Mouse (Mus musculus): ENCODE measurements around the gene Camk2g. TPM values are rescaled to one million over a fixed set of nuclear protein-coding genes. Genes with fewer than 3 reads are reported as not detected.

Gene Camk2g
- polyA plus RNA-seq, 1 experiment, result 38.5 TPM

DNA sequence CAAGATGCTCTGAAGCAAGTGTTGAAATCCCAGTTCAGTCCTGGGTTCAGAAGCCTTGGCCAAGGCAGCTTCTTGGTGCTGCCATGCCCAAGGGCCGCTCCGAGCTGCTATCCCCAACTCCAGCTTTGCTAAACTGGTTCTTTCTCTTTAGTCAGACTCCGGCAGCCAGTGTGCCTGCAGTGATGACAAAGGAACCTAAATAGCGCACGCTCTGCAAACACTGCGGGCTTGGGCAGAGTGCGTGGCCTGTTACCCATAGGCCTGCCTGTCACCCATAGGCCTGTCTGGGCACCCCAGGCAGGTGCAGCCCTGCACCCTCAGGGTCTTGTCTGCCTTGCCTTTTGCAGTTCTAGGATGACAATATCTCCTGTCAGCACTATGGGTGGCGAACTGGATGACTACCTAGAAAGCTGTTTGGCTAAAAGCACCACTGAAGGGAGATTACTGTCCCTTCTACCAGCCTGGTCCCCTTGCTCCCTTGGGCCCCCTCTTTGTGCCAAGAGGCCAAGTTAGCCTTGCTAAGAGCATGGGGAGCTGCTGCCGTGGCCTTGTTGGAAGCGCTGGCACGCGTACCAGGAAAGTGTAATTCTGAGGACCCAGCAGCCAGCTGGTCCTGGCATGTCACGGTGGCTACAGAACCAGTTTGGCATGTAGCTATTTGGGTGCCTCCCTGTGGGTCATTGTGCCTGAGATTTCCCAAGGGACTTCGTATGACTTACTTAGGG, 12.4 kb upstream of the Camk2g start:
- DNase-seq (ENCODE audit: low read depth), result peak; percentile 85

DNA sequence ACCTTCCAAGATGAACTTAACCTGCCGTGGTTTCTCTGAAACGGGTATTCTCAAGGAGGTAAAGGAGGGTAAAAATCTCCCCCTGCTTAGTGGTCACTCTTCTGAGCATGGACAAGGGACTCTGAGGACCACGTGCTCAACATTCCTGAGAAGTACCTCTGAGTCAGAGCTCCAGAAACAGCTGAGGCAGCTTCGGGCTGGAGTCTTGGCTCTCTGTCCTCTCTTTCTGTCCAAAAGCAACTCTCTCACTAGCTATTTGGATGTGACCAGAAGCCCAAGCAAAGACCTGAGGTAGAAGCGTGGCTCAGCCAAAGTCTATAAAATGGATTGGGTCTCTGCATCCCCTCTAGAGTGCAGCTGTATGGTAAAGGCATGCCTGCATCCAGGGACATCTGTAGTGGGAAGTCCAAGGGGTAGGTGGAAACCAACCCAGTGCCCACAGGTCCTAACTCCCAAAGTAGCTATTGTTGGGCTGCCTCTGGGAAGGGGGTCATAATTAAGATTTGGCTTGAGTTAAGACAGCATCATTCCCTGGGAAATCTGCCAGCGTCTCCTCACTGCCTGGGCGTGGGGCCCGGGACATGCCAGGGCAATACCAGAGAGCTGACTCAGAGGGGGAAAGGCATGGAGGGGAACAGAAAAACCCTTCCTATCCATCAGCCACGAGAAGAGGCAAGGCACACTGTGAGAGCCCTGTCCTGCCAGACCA, 11.2 kb upstream of the Camk2g start:
- DNase-seq (ENCODE audit: low read depth), result peak; percentile 79

- no peak for DNase-seq (ENCODE audit: low read depth)
Measured at GRCm38 (mm10) chr14:20804481-20804880, 10.6 kb upstream of the Camk2g start.

DNA sequence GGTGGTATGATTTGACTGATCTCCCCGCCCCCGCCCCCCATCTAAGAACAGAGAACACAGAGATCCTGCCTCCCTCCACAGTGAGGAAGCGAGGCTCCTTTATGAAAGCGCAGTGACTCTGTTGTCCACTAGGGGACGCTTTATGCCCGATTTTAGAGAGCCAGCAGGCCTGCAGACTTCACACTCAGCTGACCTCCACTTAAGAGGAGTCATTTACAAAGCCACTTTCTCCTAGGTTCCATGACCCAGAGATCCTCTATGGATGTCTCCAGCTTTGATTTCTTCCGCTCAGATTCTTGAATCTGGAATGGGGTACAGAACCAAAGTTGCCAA, 9.7 kb upstream of the Camk2g start:
- DNase-seq (ENCODE audit: low read depth), result no peak

DNA sequence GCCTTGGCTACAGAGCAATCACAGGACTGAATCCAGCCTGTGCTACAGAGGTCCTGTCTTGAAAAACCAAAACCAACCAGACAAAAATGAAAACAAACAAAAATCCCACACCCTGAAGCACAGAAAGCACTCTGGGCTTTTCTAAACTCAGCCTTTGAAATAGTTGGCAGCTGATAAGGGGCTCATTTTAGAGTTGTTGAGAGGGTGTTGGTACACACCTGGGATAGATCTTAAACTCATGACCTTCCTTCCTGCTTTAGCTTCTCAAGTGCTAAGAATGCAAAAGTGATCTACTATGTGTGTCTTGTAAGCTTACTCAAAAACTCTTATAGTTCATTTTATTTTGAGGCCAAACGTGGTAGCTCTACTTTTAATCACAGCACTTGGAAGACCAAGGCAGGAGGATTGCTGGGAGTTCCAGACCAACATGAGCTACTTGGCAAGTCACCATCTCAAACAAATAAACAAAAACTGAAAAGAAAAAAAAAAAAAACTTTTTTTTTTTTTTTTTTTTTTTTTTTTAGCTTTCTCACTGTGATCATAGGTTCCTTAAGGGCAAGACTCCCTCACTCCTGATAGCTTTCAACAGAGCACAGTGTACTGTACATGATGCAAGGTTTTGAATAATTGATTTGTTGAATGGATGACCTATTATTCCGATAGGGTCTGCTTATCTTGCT, 9.2 kb upstream of the Camk2g start:
- no peak for DNase-seq (ENCODE audit: low read depth)

- no peak for DNase-seq (ENCODE audit: low read depth)
Measured at GRCm38 (mm10) chr14:20798761-20799160, 4.9 kb upstream of the Camk2g start.

DNA sequence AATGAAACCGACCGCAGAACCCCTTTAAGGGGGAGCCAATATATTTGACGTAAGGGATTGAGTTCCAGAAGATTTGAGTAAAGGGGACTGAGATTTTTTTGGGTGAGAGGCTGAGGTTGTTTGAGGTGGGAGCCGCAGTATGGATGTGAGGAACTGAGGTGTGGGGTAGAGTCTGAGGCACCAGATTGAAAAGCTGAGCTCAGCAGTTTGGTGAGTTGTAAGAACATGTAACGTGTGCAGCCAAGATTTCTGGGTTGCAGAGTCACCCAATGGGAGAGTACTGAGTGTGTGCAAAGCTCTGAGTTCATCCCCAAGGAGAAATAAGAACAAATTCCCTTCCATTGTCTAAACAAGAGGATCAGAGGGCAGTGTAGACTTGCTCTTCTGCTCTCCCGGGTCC, 4.4 kb upstream of the Camk2g start:
- no peak for DNase-seq (ENCODE audit: low read depth)

DNA sequence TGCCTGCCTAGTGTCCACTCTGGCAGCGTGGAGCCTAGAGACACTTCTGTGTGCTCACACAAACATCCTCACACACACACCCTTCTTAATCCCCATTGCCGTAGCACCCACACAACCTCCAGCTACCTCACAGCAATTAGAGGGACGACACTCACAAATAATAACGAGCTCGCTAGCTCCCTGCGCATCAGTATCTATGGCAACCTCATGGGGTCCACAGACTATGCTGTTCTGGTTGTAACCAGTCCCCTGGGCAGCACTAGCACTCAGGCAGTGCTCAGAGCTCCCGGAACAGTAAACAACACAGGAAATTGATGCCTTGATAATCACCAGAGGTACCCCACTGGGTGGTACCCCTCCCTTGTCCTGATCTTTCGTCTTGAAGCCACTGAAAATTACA, 2.8 kb upstream of the Camk2g start:
- DNase-seq (ENCODE audit: low read depth), result no peak

- no peak for DNase-seq (ENCODE audit: low read depth)
Measured at GRCm38 (mm10) chr14:20796170-20796569, 2.3 kb upstream of the Camk2g start.

DNA sequence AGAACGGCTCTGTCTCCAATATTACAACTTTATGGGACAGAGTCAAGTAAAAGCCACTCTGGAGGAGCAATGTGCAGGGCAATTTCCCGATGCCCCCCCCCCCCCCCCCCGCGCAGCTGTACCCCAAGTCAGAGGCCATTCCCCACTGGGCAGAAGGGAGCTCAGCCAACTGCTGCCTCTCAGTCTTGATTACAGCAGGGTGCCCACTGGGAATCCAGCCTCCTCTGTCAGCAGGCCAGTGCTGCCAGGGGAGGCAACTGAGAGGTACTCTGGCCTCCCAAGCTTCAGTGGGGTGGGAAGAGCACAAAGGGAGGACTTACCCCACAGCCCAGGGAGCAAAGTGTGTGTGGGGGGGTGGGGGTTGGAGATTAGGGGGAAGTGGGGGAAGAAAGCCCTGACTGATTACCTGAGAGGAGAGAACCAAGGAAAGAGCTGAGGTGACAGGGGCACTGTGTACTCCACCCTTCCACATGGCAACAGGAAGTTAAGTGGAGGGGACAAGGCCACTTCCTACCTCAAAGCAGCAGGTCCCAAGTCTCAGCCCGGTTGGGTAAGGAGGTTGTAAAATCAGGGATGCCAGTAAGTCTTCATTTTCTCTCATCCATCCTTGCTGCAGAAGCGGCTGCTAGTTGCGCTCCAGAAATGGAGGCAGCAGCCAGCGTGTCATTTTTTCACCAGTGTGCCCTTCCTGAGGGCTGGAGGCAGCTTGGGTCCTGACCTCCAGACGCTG, 1.7 kb upstream of the Camk2g start:
- DNase-seq (ENCODE audit: low read depth), result no peak

- DNase-seq (ENCODE audit: low read depth), result no peak
Measured at GRCm38 (mm10) chr14:20794589-20794988, 701 bp upstream of the Camk2g start.

DNA sequence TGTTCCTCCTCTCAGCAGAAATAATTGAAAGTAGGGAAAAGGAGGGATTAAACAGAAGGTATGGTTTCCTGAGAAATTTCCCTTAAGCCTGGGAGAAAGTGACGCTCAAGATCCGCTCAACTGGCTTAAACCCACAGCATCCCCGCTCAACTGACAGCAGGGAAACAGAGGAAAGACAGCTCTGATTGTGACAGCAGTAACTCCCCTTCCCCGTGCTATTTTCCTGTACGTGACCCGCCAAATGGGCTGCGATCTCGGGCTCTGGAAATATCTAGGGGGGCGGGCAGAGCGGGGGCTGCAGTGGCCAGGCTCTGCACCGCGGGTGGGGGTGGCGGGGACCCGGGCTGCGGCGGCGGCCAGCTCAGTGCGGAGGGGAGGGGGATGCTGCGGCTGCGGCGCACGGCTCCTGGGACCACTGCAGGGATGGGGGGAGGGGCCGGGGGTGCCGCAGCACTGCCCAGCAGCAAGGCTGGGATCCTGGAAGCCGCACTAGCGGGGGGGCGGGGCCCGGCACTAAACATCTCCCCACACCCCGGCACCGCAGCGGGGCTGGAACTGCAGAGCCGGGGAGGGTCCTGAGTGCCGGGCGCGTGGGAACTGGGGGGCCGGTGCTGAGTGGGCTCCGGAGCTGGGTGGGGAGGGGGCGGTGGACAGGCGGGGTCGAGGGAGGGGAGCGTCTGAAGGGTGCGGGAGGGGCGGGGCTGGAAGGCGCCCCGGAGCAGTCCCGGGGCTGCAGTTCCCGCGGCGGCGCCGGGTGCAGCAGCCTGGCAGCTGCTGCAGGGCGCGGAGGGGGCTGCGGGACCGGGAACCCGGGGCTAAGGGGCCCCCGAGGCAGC, 748 bp downstream of the Camk2g start:
- DNase-seq (ENCODE audit: low read depth), result no peak

- DNase-seq (ENCODE audit: low read depth), result no peak
Measured at GRCm38 (mm10) chr14:20792243-20792921, 1.5 kb downstream of the Camk2g start.

DNA sequence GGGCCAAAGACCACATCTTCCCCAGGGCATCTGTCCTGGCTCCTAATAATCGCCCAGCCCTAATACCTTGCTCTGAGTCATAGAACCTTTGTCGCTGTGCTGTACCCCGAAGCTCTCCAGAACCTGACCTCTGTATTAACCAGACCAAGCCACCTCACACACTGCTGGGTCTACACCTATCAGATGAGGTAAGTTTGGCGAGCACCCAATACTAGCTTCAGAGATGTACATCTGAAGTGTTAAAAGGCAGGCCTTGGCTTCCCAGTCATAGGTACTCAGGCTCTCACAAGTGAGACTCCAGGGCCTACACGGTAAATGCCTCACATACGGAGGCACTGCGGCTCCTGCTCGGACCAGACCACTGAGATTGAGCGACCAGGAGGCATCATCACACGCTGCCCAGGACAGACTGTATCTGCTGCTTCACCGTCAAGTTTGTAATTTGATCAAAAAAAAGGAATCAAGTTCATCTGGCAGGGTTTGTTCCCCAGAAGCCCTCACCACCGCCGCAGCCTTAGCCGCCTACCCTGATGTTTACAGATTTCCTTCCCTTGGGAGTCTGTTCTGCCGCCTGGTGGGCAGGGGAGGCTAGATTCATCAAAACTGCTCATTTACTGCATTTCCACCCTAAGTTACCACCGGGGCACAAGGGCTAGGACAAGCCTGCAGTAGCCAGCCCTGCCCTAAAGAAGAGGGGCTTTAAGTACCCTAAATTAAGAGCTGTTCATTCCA, 2.2 kb downstream of the Camk2g start:
- DNase-seq (ENCODE audit: low read depth), result no peak

DNA sequence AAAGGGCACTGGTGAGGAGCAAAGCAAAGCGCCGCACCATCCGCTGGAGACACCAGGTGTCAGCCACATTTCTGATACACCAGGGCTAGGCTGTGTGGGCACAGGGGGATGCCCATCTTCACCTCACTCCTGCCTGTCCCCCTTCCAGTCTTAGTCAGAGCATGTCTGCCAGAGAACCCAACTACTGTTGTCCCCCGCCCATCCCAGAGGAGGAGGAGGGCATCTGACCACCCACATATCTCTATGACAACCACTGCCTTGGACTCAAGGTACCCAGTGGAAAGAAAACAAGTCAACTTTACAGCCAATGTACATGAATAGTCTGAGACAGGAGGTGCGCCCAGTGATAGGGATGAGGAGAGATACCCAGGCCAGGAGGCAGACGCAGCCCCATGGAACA, 2.9 kb downstream of the Camk2g start:
- DNase-seq (ENCODE audit: low read depth), result no peak

DNA sequence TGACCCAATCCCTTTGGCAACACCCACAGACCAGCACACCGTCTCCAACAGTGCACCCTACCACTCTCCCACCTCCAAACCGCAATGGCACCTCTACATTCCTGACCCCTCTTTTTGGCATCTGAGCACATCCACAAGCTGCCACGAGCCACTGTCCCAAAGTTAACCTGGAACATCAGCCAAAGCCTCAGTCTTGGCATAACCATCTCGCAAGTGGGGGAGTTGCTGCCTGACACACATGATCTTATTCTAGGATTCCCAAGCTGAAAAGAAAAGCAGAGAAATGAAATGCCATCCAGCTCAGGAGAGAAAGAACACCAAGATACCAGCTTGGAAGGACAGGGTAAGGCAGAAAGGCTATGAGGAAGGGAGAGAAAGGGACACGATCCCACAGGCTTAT, 3.4 kb downstream of the Camk2g start:
- DNase-seq (ENCODE audit: low read depth), result no peak

- no peak for DNase-seq (ENCODE audit: low read depth)
Measured at GRCm38 (mm10) chr14:20789593-20789992, 4.3 kb downstream of the Camk2g start.

DNA sequence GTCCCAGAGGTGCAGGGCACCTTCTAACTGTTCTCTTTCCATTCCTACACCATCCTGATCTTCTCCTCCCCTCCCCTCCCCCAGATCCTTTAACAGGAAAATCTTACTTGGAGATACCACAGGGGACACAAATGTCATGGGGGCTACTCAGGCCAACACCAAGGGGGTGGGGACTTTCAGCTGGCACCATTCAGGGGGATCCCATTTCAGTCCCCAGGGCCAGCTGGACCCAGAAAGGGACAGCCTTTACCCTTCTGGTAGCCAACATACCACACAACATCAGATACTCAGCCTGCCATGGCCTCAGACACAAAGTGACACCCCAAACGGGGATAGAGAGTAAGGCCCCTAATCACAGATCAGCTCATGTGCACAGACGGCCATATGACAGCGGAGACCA, 5.7 kb downstream of the Camk2g start:
- no peak for DNase-seq (ENCODE audit: low read depth)

- no peak for DNase-seq (ENCODE audit: low read depth)
Measured at GRCm38 (mm10) chr14:20786611-20787015, 7.3 kb downstream of the Camk2g start.

GRCm38 (mm10) chr14:20786020-20786419, 7.9 kb downstream of the Camk2g start:
- no peak for DNase-seq (ENCODE audit: low read depth)
